Mouse (Mus musculus) urinary bladder, postnatal 25 days (tissue): ENCODE results near the gene Borcs5.

Experiments
- DNase-seq: peaks from one replicate; pipeline ENCODE4 v3.0.0; 2022; ENCODE audit warnings: low spot score

The Borcs5 gene

GRCm38 (mm10) chr6:134718668-134719065 is 79.4 kb downstream of the Borcs5 start:
- no peak for DNase-seq

GRCm38 (mm10) chr6:134719156-134719555 is 79.8 kb downstream of the Borcs5 start:
- DNase-seq, result no peak

- DNase-seq, result no peak
These were observed 80.8 kb downstream of the Borcs5 start for GRCm38 (mm10) chr6:134720150-134720549.

- no peak for DNase-seq
These were observed 82.5 kb downstream of the Borcs5 start for GRCm38 (mm10) chr6:134721729-134722269.

- DNase-seq, result no peak
These were observed 83.6 kb downstream of the Borcs5 start for GRCm38 (mm10) chr6:134722906-134723305.

GRCm38 (mm10) chr6:134723326-134723725 is 84.0 kb downstream of the Borcs5 start:
- no peak for DNase-seq

- no peak for DNase-seq
These were observed 84.7 kb downstream of the Borcs5 start for GRCm38 (mm10) chr6:134723833-134724553.

GRCm38 (mm10) chr6:134725406-134725805 is 86.1 kb downstream of the Borcs5 start:
- no peak for DNase-seq

GRCm38 (mm10) chr6:134730978-134731377 is 91.7 kb downstream of the Borcs5 start:
- DNase-seq, result no peak

- DNase-seq, result no peak
These were observed 93.5 kb downstream of the Borcs5 start for GRCm38 (mm10) chr6:134732813-134733212.

- no peak for DNase-seq
These were observed 94.5 kb downstream of the Borcs5 start for GRCm38 (mm10) chr6:134733800-134734221.

GRCm38 (mm10) chr6:134736853-134737252 is 97.5 kb downstream of the Borcs5 start:
- DNase-seq, result no peak

GRCm38 (mm10) chr6:134743568-134743967 is 104.3 kb downstream of the Borcs5 start:
- DNase-seq, result no peak

- no peak for DNase-seq
These were observed 106.6 kb downstream of the Borcs5 start for GRCm38 (mm10) chr6:134745876-134746275.

- DNase-seq, result no peak
These were observed 108.8 kb downstream of the Borcs5 start for GRCm38 (mm10) chr6:134748126-134748525.

GRCm38 (mm10) chr6:134751087-134751486 is 111.8 kb downstream of the Borcs5 start:
- DNase-seq, result no peak

- DNase-seq, result no peak
These were observed 112.8 kb downstream of the Borcs5 start for GRCm38 (mm10) chr6:134751883-134752647.

- no peak for DNase-seq
These were observed 114.1 kb downstream of the Borcs5 start for GRCm38 (mm10) chr6:134753412-134753811.

GRCm38 (mm10) chr6:134753858-134754257 is 114.5 kb downstream of the Borcs5 start:
- no peak for DNase-seq

- DNase-seq, result no peak
These were observed 116.7 kb downstream of the Borcs5 start for GRCm38 (mm10) chr6:134756058-134756457.
